Mouse (Mus musculus) embryo, embryonic 10.5 days (tissue): ENCODE results near the gene Hipk2.

Source experiments
- DNase-seq: peaks from one replicate; pipeline ENCODE4 v3.0.0-alpha.2; 2015; ENCODE audit warnings: low spot score

Hipk2 gene

DNA sequence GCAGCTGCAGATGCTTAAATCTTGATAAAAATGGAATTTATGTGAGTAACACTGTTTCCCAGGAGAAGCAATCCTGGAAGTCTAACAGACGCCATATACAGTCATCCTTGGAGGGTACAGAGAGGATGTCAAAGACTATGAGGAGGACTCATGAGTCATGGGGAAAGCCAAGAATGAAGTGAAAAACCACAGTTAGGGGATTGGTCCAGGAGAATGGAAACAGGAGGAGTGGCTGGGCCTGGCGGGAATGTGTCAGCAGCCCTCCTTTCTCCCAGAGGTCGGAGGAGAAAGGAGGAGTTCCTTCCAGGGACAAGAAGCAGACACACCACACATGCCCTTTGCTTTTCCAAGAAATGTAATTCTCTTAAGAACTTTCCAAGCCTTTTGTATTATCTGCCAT is 46.5 kb downstream of the Hipk2 start:
- no peak for DNase-seq

DNA sequence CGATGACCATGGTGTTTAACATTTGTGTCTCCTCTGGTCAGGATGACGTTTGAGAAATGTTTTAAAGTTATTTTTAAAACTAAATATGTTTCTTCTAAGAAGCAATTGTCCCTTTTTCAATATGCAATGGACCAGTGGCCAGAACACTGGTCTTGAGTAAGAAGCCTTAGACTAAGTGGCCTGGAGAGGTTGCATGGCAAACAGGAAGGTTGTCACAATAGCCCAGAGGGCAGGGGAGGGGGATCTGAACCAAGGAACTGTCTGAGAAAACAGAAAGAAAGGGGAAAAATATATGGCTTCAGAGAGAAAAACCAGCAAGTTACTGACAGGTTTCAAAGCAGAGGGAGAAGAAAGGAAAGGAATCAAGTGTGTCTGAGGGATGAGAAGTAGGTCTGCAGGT is 47.8 kb downstream of the Hipk2 start:
- DNase-seq, result no peak

DNA sequence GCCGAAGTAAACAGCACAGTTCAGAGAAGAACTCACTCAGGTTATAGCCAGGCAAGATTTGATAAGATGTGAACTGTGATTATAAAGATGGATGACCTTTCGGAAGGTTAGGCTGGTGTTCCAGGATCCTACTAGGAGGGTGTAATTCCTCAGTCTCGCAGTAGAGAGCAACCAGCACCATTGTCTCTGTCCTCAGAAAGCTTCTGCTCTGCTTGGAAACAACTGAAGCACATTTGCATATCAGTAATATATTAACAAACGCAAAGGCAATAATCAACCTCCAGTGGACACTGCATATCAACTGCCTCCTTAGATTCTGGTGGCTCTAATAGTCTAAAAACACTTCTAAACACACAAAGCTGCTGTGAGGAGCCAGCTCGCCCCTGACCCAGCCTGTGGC is 48.5 kb downstream of the Hipk2 start:
- DNase-seq, result no peak

DNA sequence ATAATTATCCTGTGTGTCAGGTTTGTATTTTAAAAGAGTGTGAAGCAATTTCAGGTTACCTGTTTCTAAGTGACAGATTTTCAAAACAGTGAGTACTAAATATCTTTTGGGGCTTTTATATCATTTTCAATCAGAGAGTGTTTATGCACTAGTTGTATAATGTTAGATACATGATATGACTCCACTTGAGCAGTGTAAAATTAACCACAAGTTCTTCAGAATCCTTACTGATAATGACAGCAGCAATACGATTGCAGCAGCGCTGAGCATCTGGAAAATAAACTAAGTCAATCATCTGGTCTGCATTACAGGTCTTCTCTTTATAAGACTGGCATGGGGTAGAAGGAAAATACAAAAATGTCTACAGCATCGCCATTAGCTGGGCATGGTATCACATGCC is 49.1 kb downstream of the Hipk2 start:
- DNase-seq, result no peak

DNA sequence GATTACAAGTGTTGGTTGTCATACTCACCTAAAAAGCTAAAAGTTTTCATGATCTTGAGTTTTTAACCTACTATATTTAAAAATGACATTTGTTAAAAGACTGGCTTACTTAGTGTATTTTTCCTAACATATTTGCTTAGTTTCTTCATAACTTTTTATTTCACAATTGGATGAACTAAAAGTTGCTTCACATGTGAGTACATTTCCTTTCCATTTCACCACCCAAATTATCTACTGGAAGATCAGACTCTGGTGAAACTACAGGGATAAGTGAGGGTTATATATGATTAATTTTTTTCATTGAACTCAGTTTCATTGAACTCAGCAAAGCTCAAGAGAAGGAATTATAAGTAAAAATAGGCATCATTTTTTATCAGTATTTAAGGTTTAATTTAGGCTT is 50.1 kb downstream of the Hipk2 start:
- no peak for DNase-seq

DNA sequence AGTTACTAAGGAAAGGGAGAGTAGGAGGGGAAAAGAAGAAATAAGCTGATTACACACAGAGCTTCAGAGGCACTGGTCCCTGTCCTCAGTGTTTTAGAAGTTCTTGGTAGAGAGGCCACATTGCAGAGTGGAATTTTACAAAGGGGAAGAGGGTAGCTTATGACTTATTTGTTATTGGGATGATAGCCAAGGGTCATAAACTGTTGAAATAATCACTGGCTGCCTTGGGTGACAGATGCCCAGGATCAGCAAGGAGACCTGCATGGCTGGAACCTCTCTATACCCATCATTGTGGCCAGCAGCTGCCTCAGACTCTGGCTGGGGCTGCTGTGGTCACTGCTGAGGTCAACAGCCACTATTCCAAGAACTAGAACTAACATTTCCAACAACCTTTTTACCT is 52.1 kb downstream of the Hipk2 start:
- DNase-seq, result no peak

DNA sequence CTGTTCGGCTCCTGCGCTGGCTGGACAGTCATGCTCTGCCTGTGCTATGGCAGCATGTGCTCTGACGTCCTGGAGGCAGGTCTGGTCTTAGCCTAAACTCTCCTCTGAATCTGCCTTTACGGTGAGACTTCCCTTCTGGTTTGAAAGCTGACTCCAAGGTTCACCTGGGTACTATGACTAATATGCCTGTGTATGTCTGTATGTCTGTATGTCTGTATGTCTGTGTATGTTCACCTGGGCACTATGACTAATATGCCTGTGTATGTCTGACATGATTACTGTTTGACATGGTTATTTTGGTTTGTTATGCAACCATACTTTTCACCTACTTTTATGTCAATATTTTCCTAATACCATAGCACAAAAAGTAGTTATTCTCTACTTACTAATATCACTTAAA is 52.8 kb downstream of the Hipk2 start:
- no peak for DNase-seq

DNA sequence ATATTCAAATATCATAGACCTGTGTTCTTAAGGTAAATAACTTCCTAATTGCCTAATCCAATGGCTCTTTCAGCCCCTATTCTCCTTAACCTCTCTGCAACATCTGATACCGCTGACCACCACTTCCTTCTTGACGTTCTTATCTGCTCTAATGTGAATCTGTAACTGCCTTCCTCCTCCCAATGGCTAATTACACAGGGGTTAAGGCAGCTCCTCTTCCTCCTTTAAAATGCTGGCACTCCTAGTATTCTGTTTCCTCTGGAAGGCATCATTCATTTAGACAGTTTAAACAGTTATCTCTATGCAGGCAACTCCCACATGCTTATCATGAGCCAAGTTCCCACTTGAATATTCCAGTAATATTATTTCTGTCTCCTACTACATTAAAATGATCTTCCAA is 54.3 kb downstream of the Hipk2 start:
- DNase-seq, result no peak

DNA sequence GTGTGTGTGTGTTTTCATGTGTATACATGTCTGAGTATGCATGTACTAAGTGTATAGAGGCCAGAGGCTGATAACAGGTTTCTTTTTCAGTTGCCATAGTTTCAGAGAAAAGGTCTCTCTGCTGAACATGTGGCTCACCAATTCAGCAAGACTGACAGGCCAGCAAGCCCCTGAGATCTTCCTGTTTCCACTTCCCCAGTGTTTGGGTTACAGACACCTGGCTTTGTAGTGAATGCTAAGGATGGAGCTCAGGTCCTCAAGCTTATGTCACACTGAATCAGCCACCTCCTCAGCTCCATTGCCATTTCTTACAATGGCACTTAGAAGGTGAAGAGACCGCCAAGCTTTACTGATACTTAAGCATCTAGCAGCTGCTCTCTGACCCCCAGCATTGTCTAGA is 55.1 kb downstream of the Hipk2 start:
- DNase-seq, result no peak

DNA sequence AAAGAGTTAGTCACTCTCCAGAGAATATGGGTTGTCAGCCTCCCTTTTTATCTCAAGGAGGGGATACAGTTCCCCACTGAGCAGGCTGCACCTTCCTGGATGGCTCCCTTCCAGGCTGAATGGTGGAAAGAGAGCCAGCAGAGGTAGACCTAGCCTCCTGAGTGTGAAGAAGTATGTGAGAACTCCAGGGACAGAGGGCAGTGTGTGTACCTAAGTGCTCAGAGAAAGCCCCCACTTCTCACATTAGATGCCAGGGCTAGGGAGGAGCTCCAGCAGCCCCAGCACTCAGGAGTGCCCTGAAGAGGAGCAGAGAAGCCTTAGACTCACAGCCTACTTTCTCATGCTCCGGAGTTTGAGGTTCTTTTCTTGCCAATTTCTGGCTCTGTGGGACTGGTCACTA is 59.7 kb downstream of the Hipk2 start:
- no peak for DNase-seq

DNA sequence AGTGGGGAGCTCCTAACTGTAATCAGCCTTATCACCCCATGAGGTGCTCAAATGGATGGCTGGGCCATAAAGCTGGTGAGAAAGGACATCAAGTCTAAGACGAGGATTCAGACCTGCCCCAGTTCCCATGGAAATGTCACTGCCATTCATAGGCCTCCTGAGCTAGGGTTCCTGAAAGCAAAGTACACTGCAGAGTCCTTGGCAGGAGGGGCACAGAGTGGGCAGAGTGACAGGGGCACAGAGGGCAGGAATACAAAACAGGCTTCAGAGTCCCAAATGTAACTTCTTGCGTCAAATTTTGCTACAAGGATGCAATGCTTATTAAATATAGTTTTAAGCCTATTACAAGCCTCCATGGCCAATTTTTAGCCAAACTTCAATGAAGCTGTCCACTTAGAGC is 60.4 kb downstream of the Hipk2 start:
- no peak for DNase-seq

DNA sequence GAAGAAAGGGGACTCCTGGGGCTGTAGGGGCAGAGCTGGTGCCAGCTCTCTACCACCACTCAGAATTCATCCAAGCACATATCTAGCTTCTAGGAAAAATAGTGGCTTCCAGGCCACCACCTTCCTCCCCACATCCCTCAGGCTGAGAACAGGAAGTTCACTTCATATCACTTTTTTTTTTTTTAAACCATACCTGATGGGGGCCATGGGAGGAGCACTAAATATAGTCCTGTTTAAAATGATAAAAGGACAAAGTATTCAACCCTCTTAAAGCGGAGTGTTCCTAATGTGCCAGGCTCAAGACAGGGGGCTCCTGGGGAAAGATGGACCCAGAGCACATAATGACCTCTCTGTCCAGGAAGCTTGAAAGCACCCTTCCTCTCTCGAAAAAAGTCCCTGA is 61.3 kb downstream of the Hipk2 start:
- no peak for DNase-seq

DNA sequence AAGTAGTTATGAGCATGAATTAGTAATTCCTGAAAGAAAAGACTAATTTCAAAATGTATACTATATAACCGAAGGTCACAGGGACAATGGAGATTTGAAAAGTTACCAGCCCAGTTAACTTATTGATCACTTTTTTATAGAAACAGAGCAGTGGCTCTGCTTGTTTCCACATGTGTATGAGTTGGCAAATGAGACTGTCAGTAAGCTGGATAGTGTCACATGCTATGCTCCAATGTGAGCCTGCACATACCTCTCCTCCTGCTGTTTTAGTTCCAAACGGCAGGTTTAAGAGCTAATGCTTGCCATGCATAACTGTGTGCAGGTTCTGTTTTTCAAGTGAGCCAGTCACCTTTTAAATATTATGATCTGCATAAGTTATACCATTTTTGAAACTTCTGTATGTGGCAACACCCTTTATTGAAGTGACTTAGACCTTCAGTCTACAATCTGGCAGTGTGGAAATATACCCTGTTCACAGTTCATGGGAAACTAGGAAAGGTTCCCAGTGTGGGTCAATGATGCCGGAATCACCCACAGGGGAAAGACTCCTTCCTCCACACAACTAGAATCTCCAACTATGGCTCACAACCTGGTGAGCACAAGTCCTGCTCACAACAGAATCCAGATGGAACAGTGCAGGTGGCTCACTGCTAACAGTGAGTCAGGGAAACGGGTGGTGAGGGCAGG is 64.4 kb downstream of the Hipk2 start:
- no peak for DNase-seq

DNA sequence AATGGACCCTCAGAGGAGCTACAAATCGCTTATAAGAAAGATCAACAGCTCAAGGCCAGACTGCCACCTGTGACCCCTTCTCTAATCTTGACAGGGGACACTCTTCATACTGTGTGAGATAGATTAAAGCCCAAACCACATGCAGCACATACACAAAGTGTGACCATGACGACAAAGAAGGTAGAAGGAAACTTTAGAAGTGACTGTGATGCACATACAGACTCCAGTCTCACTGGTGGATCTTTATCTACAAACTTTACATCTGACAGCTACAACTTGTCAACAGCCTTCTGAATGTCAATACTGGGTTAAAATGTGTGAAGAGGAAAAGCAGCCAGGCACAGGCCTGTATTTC is 65.9 kb downstream of the Hipk2 start:
- no peak for DNase-seq

DNA sequence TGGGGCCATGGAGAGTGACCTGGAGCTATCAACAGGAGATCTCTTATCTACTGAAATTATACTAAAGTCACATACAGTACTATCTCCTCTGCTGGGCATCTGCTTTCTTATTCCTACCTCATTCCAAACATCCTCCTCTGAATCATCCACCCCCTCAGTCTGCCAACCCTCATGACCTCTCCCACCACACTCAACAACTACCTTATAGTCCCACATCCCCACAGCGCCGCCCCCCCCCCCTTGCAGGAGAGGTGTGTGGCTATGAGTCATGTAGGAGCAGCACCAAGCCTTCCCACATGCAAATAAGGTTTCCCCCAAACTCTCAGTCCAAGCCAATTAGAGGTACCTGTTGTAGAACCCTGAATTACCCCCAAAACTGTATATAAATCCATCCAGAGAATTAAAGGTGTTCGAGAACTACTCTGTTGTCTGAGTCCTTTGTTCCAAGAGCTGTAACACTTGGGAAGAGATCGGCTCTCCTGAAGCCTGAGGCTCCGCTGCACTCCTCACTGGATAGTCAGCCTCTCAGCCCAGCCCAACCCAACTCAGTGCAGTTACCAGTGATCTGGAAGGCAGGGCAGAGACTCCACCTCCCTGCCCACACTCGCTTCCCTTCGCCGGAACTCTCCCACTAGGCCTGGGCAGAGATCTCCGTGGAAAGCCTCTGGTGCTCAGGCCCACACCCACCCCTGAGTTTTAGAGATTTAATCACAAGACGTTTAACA is 66.4 kb downstream of the Hipk2 start:
- no peak for DNase-seq

DNA sequence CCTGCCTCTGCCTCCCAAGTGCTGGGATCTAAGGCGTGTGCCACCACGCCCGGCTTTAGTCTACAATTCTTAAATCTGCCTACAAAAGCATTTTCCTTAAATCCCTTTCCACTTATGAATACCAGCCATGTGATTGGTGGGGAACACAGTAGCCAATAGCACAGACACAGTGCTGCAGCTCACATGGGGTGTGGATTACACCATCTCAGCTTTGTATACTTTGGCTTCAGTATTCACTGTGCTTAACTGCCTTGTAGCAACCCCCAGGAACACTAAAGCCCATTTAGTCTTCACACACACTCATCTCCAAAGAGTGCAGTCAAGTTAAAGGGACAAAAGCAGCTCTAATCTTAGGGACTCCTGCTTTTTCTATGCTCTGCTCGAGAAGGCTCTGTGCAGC is 67.6 kb downstream of the Hipk2 start:
- no peak for DNase-seq

DNA sequence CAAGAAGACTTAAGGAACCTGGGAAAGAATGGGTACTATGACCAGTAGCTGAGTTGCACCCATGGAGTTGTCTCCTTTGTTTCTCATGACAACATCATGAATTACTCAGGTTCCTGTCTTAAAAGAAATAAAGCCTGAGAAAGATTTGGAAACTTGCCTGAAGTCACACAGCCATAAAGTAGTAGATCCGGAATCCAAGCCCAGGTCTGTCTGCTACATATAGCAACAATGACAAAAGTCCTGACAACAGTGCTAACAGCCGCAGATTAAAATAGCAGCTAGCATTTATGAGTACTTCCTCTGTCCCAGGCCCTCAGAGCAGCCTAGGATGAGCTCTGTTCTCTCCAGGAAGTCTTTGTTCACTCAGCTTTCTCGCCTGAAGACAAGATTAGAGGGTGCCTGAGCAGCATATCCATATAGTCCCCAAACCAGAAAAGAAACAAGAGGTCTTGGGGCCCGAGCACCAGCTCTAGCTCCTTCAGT is 69.0 kb downstream of the Hipk2 start:
- no peak for DNase-seq

DNA sequence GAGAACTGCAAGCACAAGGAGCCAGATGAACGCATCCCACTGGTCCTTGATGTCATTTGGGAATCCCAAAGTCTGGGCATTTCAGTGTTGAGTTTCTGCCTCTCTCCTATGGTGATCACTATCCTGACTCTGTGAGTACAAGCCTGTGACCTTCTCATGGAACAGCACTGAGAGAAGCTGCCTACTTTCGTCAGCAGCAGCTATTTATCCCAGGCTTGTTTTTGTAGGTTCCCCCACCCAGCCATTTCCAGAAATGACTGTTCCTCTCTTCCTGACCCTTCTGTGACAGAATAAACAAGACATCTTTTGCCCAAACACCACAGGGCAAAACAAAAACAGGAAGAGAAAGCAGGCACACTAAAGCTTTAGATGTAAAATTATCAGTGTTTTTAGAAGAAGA is 70.4 kb downstream of the Hipk2 start:
- DNase-seq, result no peak

DNA sequence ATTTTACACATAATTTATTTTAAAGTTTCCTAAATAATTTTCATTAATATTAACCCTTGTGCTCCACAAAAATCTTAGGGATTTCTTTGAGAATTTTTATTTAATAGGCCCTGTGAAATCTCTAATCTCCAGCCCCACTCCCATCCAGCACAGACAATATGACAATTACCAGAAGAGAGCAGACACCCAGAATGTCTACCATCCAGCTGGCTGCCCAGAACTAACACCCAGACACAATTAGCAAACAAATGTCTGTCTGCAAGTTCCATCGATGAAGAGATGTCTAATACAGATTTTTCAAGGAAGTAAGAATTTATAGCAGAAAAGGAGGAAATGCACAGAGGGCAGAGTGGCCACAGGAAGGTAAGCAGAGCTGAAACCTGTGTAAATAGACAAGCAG is 74.7 kb downstream of the Hipk2 start:
- no peak for DNase-seq

DNA sequence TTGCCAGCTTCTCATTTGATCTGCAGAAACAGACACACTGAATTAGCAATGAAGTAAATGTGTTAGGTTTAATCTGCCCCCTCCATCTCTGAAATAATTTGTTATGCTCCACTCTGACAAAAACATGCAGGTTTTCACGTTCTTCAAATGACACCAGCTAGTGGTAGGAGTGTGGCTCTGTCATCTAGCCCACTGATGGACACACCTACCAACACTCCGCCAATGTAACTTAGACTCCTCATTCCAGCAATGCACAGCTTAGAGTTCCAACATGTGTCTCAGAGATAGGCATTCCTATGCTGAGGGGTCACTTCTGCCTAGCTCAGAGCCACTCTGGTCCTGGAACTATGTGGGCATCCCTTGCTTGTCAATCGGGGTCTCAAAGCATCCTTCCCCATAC is 78.4 kb downstream of the Hipk2 start:
- DNase-seq, result no peak

DNA sequence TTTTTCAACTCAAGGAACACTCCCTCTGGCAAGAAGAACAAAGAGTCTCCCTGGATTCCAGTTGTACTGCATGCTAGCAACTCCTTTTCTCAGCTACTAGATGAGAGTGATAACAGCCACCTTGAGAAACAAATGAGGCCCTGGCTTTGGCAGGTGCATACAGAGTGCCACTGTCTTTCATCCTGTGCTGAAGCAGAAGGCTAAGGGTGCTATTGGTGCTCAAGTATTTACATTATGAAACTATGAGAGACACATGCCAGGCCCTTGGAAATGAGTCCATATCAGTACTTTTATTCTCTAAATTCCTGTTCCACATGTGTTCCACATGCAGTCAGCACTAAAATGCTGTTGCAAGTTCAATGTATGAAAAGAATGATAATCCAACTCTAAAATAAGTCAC is 79.0 kb downstream of the Hipk2 start:
- DNase-seq, result no peak

DNA sequence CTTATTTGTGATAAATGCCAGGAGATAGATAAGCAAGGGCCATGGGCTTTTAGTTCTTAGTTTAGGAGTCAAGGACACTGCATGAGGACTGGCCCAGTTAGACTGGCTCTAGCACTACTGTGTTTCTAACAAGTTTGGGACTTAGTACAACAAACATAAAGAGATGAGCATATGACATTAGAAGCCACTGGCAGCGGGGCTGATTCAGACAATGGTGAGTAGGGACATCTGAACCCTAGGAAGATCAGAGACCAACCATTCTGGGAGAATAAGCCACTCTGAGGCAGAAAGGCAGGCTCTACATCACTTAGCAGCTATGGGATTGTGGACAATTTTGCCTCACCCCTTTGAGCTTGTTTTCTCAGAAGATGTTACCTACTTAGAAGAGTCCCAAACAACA is 79.6 kb downstream of the Hipk2 start:
- DNase-seq, result no peak

DNA sequence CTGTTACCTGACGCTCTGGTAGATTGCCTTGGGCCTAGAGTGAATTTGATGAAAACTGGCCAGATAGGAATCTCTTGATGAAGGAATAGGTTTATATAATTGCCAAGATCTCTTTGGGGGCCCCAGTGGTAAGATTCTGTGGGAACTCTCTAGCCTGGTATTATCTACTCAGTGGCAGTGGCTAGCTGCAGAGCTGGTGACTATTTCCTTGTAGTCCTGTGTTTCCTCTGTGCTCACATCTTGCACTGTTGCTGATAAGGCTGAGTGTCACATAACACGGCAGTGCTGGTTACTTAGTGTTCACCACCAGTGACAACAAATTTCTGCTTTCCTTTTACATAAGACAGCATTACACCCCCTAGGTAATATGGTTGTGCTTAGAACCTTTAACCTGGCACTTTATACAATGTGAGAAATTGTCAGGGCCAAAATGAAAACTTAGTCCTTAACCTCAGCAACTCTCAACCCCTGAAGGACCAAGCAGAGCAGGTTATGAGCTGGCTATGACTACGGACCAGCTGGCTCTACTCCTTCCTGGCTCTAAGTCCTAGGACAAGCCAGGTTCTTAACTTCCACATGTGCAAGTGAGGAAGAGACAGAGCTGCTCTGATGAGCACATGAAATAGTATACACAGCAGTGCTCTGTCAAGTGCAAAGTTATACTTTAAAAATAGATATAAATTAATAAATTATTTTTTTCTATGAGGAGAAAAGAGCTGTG is 80.7 kb downstream of the Hipk2 start:
- no peak for DNase-seq
